8 mouse cellular contexts compared by ENCODE assay signal in genomic region chr3:87174096-87174768, GRCm38 (mm10). TPM values are rescaled to one million over a fixed set of nuclear protein-coding genes. Genes with fewer than 3 reads are reported as not detected.
DNase-seq lines count a peak whose midpoint lies in the region; ATAC-seq and TF ChIP-seq lines count a peak whose summit lies in the region.

Kirrel (minus strand) TSS chr3:87174747.

- H3K4me3 ChIP-seq in E14TG2a.4 (replicated peaks; ENCODE audit: low read length), result peak within 1 kb of the TSS; percentile 86
- H3K4me3 ChIP-seq in forebrain, embryonic 11.5 days (ENCODE audit: low read depth, low read length), result peak within 1 kb of the TSS; percentile 53
- H3K4me3 ChIP-seq in heart, embryonic 16.5 days (ENCODE audit: low read length), result peak within 1 kb of the TSS; percentile 86

- peak within 1 kb of the TSS; percentile 90 for H3K9ac ChIP-seq in forebrain, embryonic 11.5 days (ENCODE audit: low read length)
- H3K9ac ChIP-seq in heart, embryonic 16.5 days (ENCODE audit: low read length), result peak within 1 kb of the TSS; percentile 91

- TF ChIP-seq CTCF in E14TG2a.4 (conservative IDR thresholded peaks at IDR 0.05; ENCODE audit: low read length), result no peak

- H3K4me2 ChIP-seq in forebrain, embryonic 11.5 days (ENCODE audit: low read depth, low read length, severe bottlenecking), result peak within 1 kb of the TSS; percentile 61
- H3K4me2 ChIP-seq in heart, embryonic 16.5 days (ENCODE audit: low read depth, low read length), result peak within 1 kb of the TSS; percentile 75

- under 1% methylated on average over 39 of the region's 45 CpGs for WGBS in forebrain, embryonic 11.5 days
- WGBS in heart, embryonic 16.5 days, result under 1% methylated on average over 45 of the region's 45 CpGs

- DNase-seq in adrenal gland, postnatal 10 days, result peak; percentile 85
- DNase-seq in forebrain, embryonic 11.5 days (ENCODE audit: low spot score), result peak; percentile 94
- DNase-seq in kidney, postnatal 14 days, result peak; percentile 83
- DNase-seq in lung, postnatal 4 days, result peak; percentile 83 to 88
- peak; percentile 74 for DNase-seq in right cerebral cortex, postnatal 4 days
- no peak for DNase-seq in T-cell, adult 2 months (ENCODE audit: low spot score)

- H3K4me1 ChIP-seq in E14TG2a.4 (replicated peaks; ENCODE audit: low read depth, low read length), result peaks cover 53% of the 10 kb centered on the region
- peaks cover 13% of the 10 kb centered on the region for H3K4me1 ChIP-seq in forebrain, embryonic 11.5 days (replicated peaks; ENCODE audit: control insufficient read depth, insufficient read depth, low read length)
- H3K4me1 ChIP-seq in heart, embryonic 16.5 days (ENCODE audit: control insufficient read depth, insufficient read depth, low read length), result peaks cover 46% of the 10 kb centered on the region

- H3K9me3 ChIP-seq in E14TG2a.4 (ENCODE audit: low read length), result no peaks in the 10 kb centered on the region
- H3K9me3 ChIP-seq in forebrain, embryonic 11.5 days (ENCODE audit: control insufficient read depth, low read length), result no peaks in the 10 kb centered on the region
- no peaks in the 10 kb centered on the region for H3K9me3 ChIP-seq in heart, embryonic 16.5 days (replicated peaks; ENCODE audit: control insufficient read depth, low read length)

- H3K36me3 ChIP-seq in E14TG2a.4 (ENCODE audit: insufficient read depth, low read length), result no peaks in the 10 kb centered on the region
- H3K36me3 ChIP-seq in forebrain, embryonic 11.5 days (ENCODE audit: control insufficient read depth, insufficient read depth, low read length), result no peaks in the 10 kb centered on the region
- no peaks in the 10 kb centered on the region for H3K36me3 ChIP-seq in heart, embryonic 16.5 days (ENCODE audit: control insufficient read depth, insufficient read depth)

- peak within 1 kb of the TSS; percentile 72 for H3K27ac ChIP-seq in forebrain, embryonic 11.5 days (ENCODE audit: low read depth, low read length)
- H3K27ac ChIP-seq in heart, embryonic 16.5 days (ENCODE audit: low read length), result peak within 1 kb of the TSS; percentile 87

- peak; percentile 88 for ATAC-seq in forebrain, embryonic 11.5 days (replicated peaks; ENCODE audit: low FRiP score)
- peak; percentile 88 for ATAC-seq in heart, embryonic 16.5 days (replicated peaks; ENCODE audit: extremely low read depth, insufficient read depth, low FRiP score)

- H3K27me3 ChIP-seq in E14TG2a.4 (ENCODE audit: insufficient read depth, low read length), result peaks cover 30% of the 10 kb centered on the region
- no peaks in the 10 kb centered on the region for H3K27me3 ChIP-seq in forebrain, embryonic 11.5 days (ENCODE audit: control insufficient read depth, insufficient read depth, low read length)
- H3K27me3 ChIP-seq in heart, embryonic 16.5 days (ENCODE audit: control insufficient read depth, insufficient read depth, low read length), result no peaks in the 10 kb centered on the region

RNA-seq across cellular contexts. Expression of gene Kirrel, which starts in this region (rescaled TPM):
- 10 to 100 TPM; 17.3 to 17.5 TPM for total RNA-seq in adrenal gland, postnatal 10 days (2021)
- polyA plus RNA-seq in forebrain, embryonic 11.5 days (2014; fragmentation: Nextera tagmentation; extraction: Ambion mirVana), result 10.2 and 10.6 TPM in 2 replicates
- 7.6 and 10.2 TPM in 2 replicates for polyA plus RNA-seq in heart, embryonic 16.5 days (2015; fragmentation: Nextera tagmentation; extraction: Ambion mirVana)
